Comparison of ENCODE assay signal across 14 mouse cellular contexts in the genomic region with DNA sequence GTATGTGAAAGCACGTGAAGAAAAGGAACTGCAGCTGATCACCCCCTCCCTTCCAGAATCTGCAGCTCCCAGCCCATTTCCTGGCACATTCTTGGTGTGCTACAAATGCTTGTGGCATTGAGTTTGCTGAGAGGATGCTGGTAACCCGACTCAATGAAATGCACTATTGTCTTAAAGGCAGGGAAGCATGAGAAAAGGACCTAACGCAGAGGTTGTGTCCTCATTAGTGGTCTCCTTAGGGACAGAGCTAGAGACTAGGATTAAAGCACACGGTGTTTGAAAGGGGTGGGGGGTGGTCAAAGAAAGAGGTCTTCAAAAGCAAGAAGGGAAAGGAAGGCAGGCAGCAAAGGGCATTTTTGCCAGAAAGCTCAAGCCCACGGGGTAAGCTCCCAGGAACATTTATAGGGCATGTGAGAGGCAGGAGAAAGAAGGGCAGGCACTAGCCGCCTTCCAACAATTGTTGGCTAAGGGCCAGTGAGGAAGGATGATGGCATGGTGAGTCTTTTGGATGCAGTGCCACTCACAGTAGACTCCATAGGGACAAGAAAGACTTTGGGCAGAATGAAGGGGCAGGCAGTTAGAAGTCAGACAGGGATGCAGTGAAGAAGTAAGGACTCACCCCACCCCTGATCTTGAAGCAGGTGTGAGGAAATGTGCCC.
DNase-seq lines count a peak whose midpoint lies in the region; ATAC-seq and TF ChIP-seq lines count a peak whose summit lies in the region.
"Had no signal": no experiment of that assay in that cellular context is flagged by ENCODE, and none has a peak within 500 bp of the region (broad histone marks: within the 10 kb centered on the region; RNA-seq: fewer than 3 reads in every experiment).

No protein-coding gene starts in this region.

- no peak overlapping the region for H3K9ac ChIP-seq in forebrain, embryonic 12.5 days
- no peak overlapping the region for H3K9ac ChIP-seq in forebrain, postnatal 0 days
- no peak overlapping the region for H3K9ac ChIP-seq in liver, postnatal 0 days (replicated peaks)
- H3K9ac ChIP-seq: lung, embryonic 15.5 days had no signal

- H3K36me3 ChIP-seq in forebrain, embryonic 12.5 days (replicated peaks) = no peaks in the 10 kb centered on the region
- no peaks in the 10 kb centered on the region for H3K36me3 ChIP-seq in forebrain, embryonic 10.5 days (replicated peaks)
- no peaks in the 10 kb centered on the region for H3K36me3 ChIP-seq in forebrain, postnatal 0 days (ENCODE audit: insufficient read depth)
- no peaks in the 10 kb centered on the region for H3K36me3 ChIP-seq in liver, postnatal 0 days (replicated peaks; ENCODE audit: insufficient read depth, low read length)
- H3K36me3 ChIP-seq: lung, embryonic 15.5 days had no signal

- no peaks in the 10 kb centered on the region; the same call in 1 of the 2 replicates for H3K4me1 ChIP-seq in forebrain, embryonic 12.5 days
- peaks cover 27% of the 10 kb centered on the region for H3K4me1 ChIP-seq in forebrain, embryonic 10.5 days
- H3K4me1 ChIP-seq in forebrain, postnatal 0 days (ENCODE audit: insufficient read depth) = no peaks in the 10 kb centered on the region
- H3K4me1 ChIP-seq in liver, postnatal 0 days (ENCODE audit: insufficient read depth) = no peaks in the 10 kb centered on the region
- H3K4me1 ChIP-seq: lung, embryonic 15.5 days had no signal

- ATAC-seq in forebrain, embryonic 12.5 days (ENCODE audit: low FRiP score) = peak; percentile 49; the same call in 1 of the 2 replicates
- ATAC-seq in forebrain, postnatal 0 days = 0 out of 2 replicates have a peak, but pooled peaks have one; percentile 34
- no peak for ATAC-seq in liver, postnatal 0 days
- no peak for ATAC-seq in megakaryocyte-erythroid progenitor cell, adult 5-6 weeks (replicated peaks; ENCODE audit: low FRiP score, low TSS enrichment, poor library complexity, severe bottlenecking)
- ATAC-seq: inflammation-experienced regulatory T-cells, adult 6 months had no signal

- no peak for TF ChIP-seq EP300 in liver, postnatal 0 days (IDR thresholded peaks at IDR 0.05; ENCODE audit: low read depth)

- no peak for DNase-seq in forebrain, embryonic 10.5 days (ENCODE audit: extremely low spot score, low spot score)
- DNase-seq in Muller cell, postnatal 12 days (ENCODE audit: inconsistent ontology term) = peak; percentile 89
- DNase-seq in cerebellum, adult 9-10 months = peak; percentile 75
- DNase-seq in forebrain, postnatal 0 days = peak; percentile 4
- DNase-seq in liver, postnatal 0 days = no peak
- DNase-seq in heart, postnatal 14 days = no peak
- DNase-seq: B cell, adult 2 months; heart, adult 11 months; heart, postnatal 10 days; liver had no signal

- WGBS in forebrain, embryonic 12.5 days = 21% methylated on average over 6 of the region's 6 CpGs
- 30% methylated on average over 6 of the region's 6 CpGs for WGBS in forebrain, embryonic 10.5 days
- 28% methylated on average over 6 of the region's 6 CpGs for WGBS in forebrain, postnatal 0 days
- WGBS in liver, postnatal 0 days (ENCODE audit: insufficient replicate concordance) = 33% methylated on average over 6 of the region's 6 CpGs

- intact Hi-C loops in heart, postnatal 14 days (cut with DNase I) = loop anchor here (5.0 to 10.0 kb wide), 2 partner anchors 393 to 1661 kb away; no protein-coding TSS in a partner anchor

- no peak overlapping the region for H3K27ac ChIP-seq in forebrain, embryonic 12.5 days
- no peak overlapping the region for H3K27ac ChIP-seq in forebrain, embryonic 10.5 days
- H3K27ac ChIP-seq in forebrain, postnatal 0 days (ENCODE audit: low read depth, low read length) = no peak overlapping the region
- H3K27ac ChIP-seq in liver, postnatal 0 days (ENCODE audit: low read depth) = no peak overlapping the region
- H3K27ac ChIP-seq: lung, embryonic 15.5 days had no signal

- H3K27me3 ChIP-seq in forebrain, embryonic 12.5 days = peaks cover 4% of the 10 kb centered on the region; the same call in 1 of the 2 replicates
- peaks cover 29% of the 10 kb centered on the region for H3K27me3 ChIP-seq in forebrain, embryonic 10.5 days (ENCODE audit: poor library complexity, severe bottlenecking)
- H3K27me3 ChIP-seq in forebrain, postnatal 0 days (ENCODE audit: insufficient read depth, low read length) = no peaks in the 10 kb centered on the region
- no peaks in the 10 kb centered on the region for H3K27me3 ChIP-seq in liver, postnatal 0 days (ENCODE audit: insufficient read depth, low read length)
- H3K27me3 ChIP-seq: lung, embryonic 15.5 days had no signal

- no peaks in the 10 kb centered on the region for H3K9me3 ChIP-seq in forebrain, embryonic 12.5 days
- H3K9me3 ChIP-seq in forebrain, embryonic 10.5 days = no peaks in the 10 kb centered on the region
- H3K9me3 ChIP-seq in forebrain, postnatal 0 days (ENCODE audit: low read length) = no peaks in the 10 kb centered on the region
- H3K9me3 ChIP-seq in liver, postnatal 0 days (ENCODE audit: low read length) = no peaks in the 10 kb centered on the region
- H3K9me3 ChIP-seq: lung, embryonic 15.5 days had no signal

- no peak for TF ChIP-seq CTCF in forebrain, postnatal 0 days (IDR thresholded peaks at IDR 0.05; ENCODE audit: low read depth)
- no peak for TF ChIP-seq CTCF in liver, postnatal 0 days (IDR thresholded peaks at IDR 0.05; ENCODE audit: low read depth)

- no peak overlapping the region for H3K4me3 ChIP-seq in forebrain, embryonic 12.5 days (replicated peaks)
- H3K4me3 ChIP-seq in forebrain, embryonic 10.5 days = no peak overlapping the region
- no peak overlapping the region for H3K4me3 ChIP-seq in forebrain, postnatal 0 days (ENCODE audit: low read depth, low read length)
- H3K4me3 ChIP-seq in liver, postnatal 0 days (ENCODE audit: low read depth, low read length) = no peak overlapping the region
- H3K4me3 ChIP-seq: lung, embryonic 15.5 days had no signal

- H3K4me2 ChIP-seq in forebrain, embryonic 12.5 days = no peak overlapping the region
- no peak overlapping the region for H3K4me2 ChIP-seq in forebrain, postnatal 0 days (ENCODE audit: low read depth)
- H3K4me2 ChIP-seq in liver, postnatal 0 days (ENCODE audit: low read depth, low read length) = no peak overlapping the region
- H3K4me2 ChIP-seq: lung, embryonic 15.5 days had no signal

Comparison
In these comparisons a context has a peak if more than half of its experiments do, and no peak if none do; other contexts are left out.
1. DNase-seq: peak in Muller cell, postnatal 12 days (single experiment), cerebellum, adult 9-10 months (single experiment) and forebrain, postnatal 0 days (single experiment); none in forebrain, embryonic 10.5 days (single experiment), liver, postnatal 0 days (single experiment) and heart, postnatal 14 days (0 of 2).
2. ATAC-seq: peak in forebrain, embryonic 12.5 days (single experiment) and forebrain, postnatal 0 days (single experiment); none in liver, postnatal 0 days (single experiment) and megakaryocyte-erythroid progenitor cell, adult 5-6 weeks (single experiment).